Mouse (Mus musculus) brain, embryonic 14.5 days (tissue): ENCODE data around the gene Sorbs1.

ENCODE experiments used
- CTCF ChIP-seq: fragments of 200-500 bp; IDR thresholded peaks from 2 replicates; pipeline ENCODE4 v1.5.1; 2012; ENCODE audit warnings: inconsistent platforms, mild to moderate bottlenecking, moderate library complexity, borderline replicate concordance; ENCODE audit not compliant: insufficient read depth, insufficient read length; ENCODE audit errors: extremely low read depth
- POLR2A ChIP-seq: fragments of 200-500 bp; IDR thresholded peaks from 2 replicates; pipeline ENCODE4 v1.6.1; 2012; ENCODE audit warnings: mild to moderate bottlenecking, inconsistent platforms, borderline replicate concordance; ENCODE audit not compliant: poor library complexity, insufficient read depth, insufficient read length, severe bottlenecking; ENCODE audit errors: extremely low read depth

GRCm38 (mm10) chr19:40271308-40271892 lies 242.2 kb downstream of the Sorbs1 start, which contains the start of gene Pdlim1:
- no peak for TF ChIP-seq POLR2A
- no peak for TF ChIP-seq CTCF
